Mouse (Mus musculus) ES-E14 (cell line): ENCODE data around the gene Pced1b.

Experiments
- CHD2 ChIP-seq: IDR thresholded peaks from 2 replicates; pipeline ENCODE4 v1.6.1; 2014; ENCODE audit warnings: mild to moderate bottlenecking, low read depth, low read length, inconsistent platforms
- ZC3H11A ChIP-seq: IDR thresholded peaks from 2 replicates; pipeline ENCODE4 v1.6.1; 2012; ENCODE audit warnings: low read depth, mild to moderate bottlenecking, inconsistent platforms, low read length, borderline replicate concordance

- TF ChIP-seq ZC3H11A (no peak), CHD2 (no peak)
These were observed 143.9 kb downstream of the Pced1b start for GRCm38 (mm10) chr15:97390778-97391177.
